Mouse (Mus musculus): ENCODE results near the gene Nkx2-5.

Nkx2-5 gene

DNA sequence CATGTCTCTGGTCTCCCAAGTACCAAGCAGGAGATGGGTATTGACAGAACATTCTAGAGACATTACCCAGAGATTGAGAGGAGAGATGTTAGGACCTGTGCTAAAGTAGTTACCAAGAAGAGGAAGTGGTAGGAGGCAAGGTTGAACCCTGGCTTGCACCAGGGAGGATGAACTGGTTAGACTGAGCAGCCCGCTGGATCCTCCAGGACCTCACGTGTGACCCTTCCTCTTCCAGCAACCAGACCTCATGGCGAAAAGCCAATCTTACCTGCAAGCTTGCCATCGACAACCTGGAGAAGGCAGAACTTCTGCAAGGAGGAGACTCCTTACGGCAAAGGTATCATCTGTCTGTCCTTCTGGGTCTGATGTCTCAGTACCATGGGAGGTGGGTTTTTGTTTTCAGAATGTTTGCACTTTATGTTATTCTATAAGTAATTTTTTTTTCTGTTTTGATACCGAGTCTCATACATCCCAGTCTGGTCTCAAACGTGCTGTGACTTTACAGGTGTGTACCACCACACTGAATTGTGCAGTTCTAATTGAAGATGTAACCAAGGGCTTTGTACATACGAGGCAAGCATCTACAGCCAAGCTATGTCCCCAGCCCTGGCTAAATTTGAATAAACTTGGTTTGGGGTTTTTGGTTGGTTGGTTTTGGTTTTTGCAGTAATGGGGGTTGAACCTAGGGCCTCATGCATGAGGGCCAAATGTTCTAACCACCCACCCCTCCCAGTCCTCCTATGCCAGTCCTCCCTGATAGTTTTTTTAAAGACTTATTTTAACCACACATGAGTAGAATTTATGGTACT is 55.1 kb downstream of the Nkx2-5 start:
- TF ChIP-seq GATA4 (IDR thresholded peaks at IDR 0.05; ENCODE audit: insufficient replicate concordance, low read length): no peak

DNA sequence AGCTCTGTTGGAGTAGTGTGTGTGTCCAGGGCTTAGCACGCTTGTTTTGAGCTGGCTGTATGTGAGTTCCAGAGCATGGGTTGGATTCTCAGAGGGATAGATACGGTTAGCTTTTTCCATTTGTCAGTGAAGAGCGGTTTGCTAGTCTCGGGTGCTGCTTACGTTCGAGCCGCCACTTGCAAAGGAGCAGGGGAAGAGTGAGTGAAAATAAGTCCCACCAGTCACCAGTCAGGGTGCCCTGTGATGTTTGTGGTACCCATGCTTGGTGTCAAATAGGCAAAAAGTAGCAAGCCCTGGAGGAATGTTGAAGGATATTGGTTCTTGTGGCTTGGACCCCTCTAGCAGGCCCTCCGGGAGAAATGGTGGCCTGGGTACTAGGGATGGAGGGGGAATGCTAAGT is 55.8 kb downstream of the Nkx2-5 start:
- TF ChIP-seq GATA4 (IDR thresholded peaks at IDR 0.05; ENCODE audit: insufficient replicate concordance, low read length): no peak

Data from liver, adult (tissue).